Comparison of ENCODE assay signal across 13 mouse cellular contexts in the genomic region with DNA sequence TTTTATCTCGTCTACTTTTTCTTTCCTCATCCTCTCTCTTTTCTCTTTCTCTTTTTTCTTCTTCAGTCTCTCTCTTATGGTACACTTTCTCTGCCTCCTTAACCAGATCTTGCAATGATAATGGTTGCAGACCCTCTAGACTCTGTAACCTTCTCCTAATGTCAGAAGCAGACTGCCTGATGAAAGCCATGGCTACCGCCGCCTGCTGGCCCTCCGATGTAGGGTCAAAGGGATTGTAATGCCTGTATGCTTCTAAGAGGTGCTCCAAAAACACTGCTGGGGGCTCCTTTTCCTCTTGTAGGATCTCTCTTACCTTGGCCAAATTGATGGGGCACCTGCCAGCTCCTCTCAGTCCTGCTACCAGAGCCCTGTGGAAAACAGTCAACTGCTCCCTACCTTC. TPM values are rescaled to one million over a fixed set of nuclear protein-coding genes. Genes with fewer than 3 reads are reported as not detected.
"Had no signal": no experiment of that assay in that cellular context is flagged by ENCODE, and none has a peak within 500 bp of the region (broad histone marks: within the 10 kb centered on the region; RNA-seq: fewer than 3 reads in every experiment).

No protein-coding gene starts in this region.

RNA-seq across cellular contexts. Expression of a gene that starts 15.7 kb away (rescaled TPM):
- total RNA-seq: heart, adult 8-10 months had no signal
- polyA plus RNA-seq: erythroblast, embryonic 14.5 days; heart, adult 2 months had no signal

RNA-seq across cellular contexts. Expression of a gene that starts 32.2 kb away (rescaled TPM):
- total RNA-seq: common myeloid progenitor, adult 5-6 weeks; gastrocnemius, adult 18-20 months; gastrocnemius, adult 2 months; gastrocnemius, adult 8-10 months; gastrocnemius, postnatal 14 days; gastrocnemius, postnatal 25 days; gastrocnemius, postnatal 36 days; gastrocnemius, postnatal 4 days; granulocyte monocyte progenitor cell, adult 5-6 weeks had no signal
- polyA plus RNA-seq: erythroblast, embryonic 14.5 days; forebrain, embryonic 11.5 days; heart, adult 2 months had no signal
